Mouse (Mus musculus): ENCODE results near the gene Gm4952. TPM values are rescaled to one million over a fixed set of nuclear protein-coding genes. Genes with fewer than 3 reads are reported as not detected.
"Not testable (repeated sequence)": the region's sequence is repeated elsewhere in the genome, so short reads cannot be mapped to it uniquely, and the experiment has no call there.

Gm4952 gene
- total RNA-seq, 2 experiments from 2014 or later: not detected

- no peak for DNase-seq
These were observed 1.1 kb downstream of the Gm4952 start for GRCm38 (mm10) chr19:12600684-12601480.

GRCm38 (mm10) chr19:12608336-12608735 is 8.6 kb downstream of the Gm4952 start:
- no peak for DNase-seq

GRCm38 (mm10) chr19:12613646-12614045 is 13.9 kb downstream of the Gm4952 start:
- no peak for DNase-seq

GRCm38 (mm10) chr19:12633176-12633575 is 33.4 kb downstream of the Gm4952 start, which contains the start of gene Glyat:
Glyat (plus strand) TSS chr19:12633308.
- no peak for DNase-seq

GRCm38 (mm10) chr19:12634259-12634658 is 34.5 kb downstream of the Gm4952 start:
- DNase-seq: no peak

- no peak for DNase-seq
These were observed 35.2 kb downstream of the Gm4952 start for GRCm38 (mm10) chr19:12634963-12635362.

GRCm38 (mm10) chr19:12636863-12637262 is 37.1 kb downstream of the Gm4952 start:
- no peak for DNase-seq

- no peak for DNase-seq
These were observed 38.3 kb downstream of the Gm4952 start for GRCm38 (mm10) chr19:12638049-12638448.

GRCm38 (mm10) chr19:12649511-12649910 is 49.7 kb downstream of the Gm4952 start:
- DNase-seq: no peak

- no peak for DNase-seq
These were observed 66.4 kb downstream of the Gm4952 start for GRCm38 (mm10) chr19:12666156-12666555.

GRCm38 (mm10) chr19:12668601-12669000 is 68.8 kb downstream of the Gm4952 start:
- DNase-seq: not testable (repeated sequence)

- no peak for DNase-seq
These were observed 70.4 kb downstream of the Gm4952 start, which contains the start of gene Olfr1442 for GRCm38 (mm10) chr19:12670139-12670538. Olfr1442 (plus strand) TSS chr19:12670439.

GRCm38 (mm10) chr19:12671051-12671450 is 71.3 kb downstream of the Gm4952 start:
- DNase-seq: no peak

- no peak for DNase-seq
These were observed 78.0 kb downstream of the Gm4952 start, which contains the start of gene Olfr1443 for GRCm38 (mm10) chr19:12677812-12678211. Olfr1443 (plus strand) TSS chr19:12678112.

Other genes with a start within 250 kb of the Gm4952 start
- gene Olfr1440, start 212.7 kb upstream of the Gm4952 start, total RNA-seq (2021): not detected
- gene Olfr1441, start 182.5 kb upstream of the Gm4952 start, total RNA-seq (2021): not detected
- gene Pfpl, start 172.1 kb upstream of the Gm4952 start, total RNA-seq (2021): not detected
- 1 to 10 TPM; 7.6 to 9.6 TPM for gene Mpeg1, start 139.2 kb upstream of the Gm4952 start, total RNA-seq (2021)
- gene Dtx4, start 98.5 kb upstream of the Gm4952 start, total RNA-seq (2021): 1 to 10 TPM; 4.8 to 6.1 TPM
- 1 to 10 TPM; 4.9 to 5.6 TPM for gene Fam111a, start 54.2 kb upstream of the Gm4952 start, total RNA-seq (2021)
- not detected for gene Glyat, start 33.3 kb downstream of the Gm4952 start, total RNA-seq (2021)
- gene Olfr1442, start 70.5 kb downstream of the Gm4952 start, total RNA-seq (2021): not detected
- gene Olfr1443, start 78.1 kb downstream of the Gm4952 start, total RNA-seq (2021): not detected
- gene Keg1, start 95.8 kb downstream of the Gm4952 start, total RNA-seq (2021): not detected
- gene Cntf, start 165.7 kb downstream of the Gm4952 start, total RNA-seq (2021): 1 to 10 TPM in 1 of 2 experiments, under 1 TPM in 1; 0.94 to 1.7 TPM
- gene Zfp91, start 196.2 kb downstream of the Gm4952 start, total RNA-seq (2021): 10 to 100 TPM; 75.2 to 77.0 TPM
- gene Lpxn, start 196.2 kb downstream of the Gm4952 start, total RNA-seq (2021): 1 to 10 TPM in 1 of 2 experiments, under 1 TPM in 1; 0.87 to 2.2 TPM
- not detected for gene Gm5244, start 246.7 kb downstream of the Gm4952 start, total RNA-seq (2021)

Data from heart, adult 18-20 months (tissue).